Mouse (Mus musculus): ENCODE measurements at regions not wholly inside any gene's neighbourhood (a gene's known extent, or its start where the extent isn't known, plus 50 kb on each side); places are given as distances from the start of the nearest gene placed in this dataset.

DNA sequence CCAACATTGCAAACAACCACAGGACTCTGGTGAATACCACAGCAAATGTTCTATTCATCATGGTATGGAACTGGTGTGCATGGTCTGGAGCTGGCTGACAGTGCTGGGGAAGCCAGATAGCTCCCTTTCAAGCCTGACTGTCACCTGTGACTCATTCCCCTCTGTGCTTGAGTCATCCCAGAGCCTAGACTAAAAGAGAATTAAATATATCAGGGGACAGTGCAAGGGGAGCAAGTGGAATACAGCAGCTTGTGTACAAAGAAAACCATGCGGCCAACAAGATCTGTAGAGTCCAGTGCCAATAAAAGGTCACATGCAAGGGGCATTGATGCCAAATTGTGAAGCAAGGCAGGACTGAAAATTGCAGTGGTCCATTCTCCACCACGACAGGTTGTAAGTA is 117.7 kb downstream of the Pah start:
- no peak for DNase-seq

DNA sequence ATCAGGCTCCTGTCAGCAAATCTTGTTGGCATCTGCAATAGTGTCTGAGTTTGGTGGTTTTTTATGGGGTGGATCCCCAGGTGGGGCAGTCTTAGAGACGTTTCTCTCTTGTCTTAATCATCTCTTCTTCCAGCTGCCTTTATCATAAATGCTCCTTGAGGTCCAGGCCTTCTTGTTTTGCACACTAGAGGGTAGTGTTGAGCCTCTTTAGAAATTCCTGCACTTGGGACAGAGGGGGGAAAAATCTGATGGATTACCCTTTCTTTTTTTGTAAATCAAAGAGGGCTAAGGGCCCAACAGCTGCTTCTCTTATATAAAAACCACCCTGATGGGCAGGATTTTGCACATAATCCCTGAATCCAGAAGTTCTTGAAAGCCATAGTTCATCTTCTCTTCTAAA is 127.5 kb downstream of the Pah start:
- DNase-seq: peak; percentile 15

DNA sequence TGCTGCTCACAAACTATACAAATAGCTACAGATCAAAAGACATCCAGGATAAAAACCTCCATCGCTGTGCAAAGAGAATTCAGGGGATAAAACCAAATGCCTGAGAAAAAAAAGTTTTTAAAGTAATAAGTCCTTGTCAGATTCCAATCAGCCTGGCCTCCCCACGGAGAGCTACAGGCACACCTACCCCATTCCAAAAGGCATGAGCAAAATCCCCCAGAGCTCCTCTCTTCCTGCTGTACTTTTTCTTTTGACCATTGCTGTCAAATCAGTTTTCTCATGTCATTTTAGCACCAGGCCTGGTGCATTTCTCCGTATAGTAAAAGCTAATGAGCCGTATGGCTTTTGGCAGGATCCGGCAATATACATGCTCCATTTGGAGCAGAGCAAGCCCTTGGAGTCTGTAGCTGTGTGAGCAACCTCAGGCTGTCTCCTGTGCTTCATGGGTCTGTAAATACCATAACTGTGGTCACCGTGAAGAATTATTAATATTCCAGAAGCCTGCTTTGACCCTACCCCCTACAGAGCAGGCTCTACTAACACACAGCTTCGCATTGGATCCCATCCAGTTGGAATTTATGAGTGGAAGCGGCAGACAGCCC is 130.6 kb downstream of the Pah start:
- DNase-seq: no peak

DNA sequence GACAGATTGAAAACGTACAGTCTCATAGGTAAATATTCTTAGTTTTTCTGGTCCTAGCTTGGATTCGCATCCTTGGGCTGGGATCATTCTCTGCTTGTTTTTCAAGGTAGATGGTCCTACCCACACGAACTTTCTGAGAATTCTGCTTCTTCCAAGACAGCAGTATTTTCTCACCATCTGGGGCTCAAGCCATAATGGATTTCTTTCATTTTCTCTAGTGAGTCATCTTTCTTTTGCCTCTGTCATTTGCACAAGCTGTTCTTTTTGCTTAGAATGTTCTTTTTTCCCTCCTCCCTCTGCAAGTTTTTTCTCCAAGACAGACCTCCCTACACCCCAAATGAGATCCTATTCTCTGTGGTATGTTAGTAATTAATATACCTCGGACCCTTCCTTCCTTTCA is 132.5 kb downstream of the Pah start:
- DNase-seq: peak; percentile 11

DNA sequence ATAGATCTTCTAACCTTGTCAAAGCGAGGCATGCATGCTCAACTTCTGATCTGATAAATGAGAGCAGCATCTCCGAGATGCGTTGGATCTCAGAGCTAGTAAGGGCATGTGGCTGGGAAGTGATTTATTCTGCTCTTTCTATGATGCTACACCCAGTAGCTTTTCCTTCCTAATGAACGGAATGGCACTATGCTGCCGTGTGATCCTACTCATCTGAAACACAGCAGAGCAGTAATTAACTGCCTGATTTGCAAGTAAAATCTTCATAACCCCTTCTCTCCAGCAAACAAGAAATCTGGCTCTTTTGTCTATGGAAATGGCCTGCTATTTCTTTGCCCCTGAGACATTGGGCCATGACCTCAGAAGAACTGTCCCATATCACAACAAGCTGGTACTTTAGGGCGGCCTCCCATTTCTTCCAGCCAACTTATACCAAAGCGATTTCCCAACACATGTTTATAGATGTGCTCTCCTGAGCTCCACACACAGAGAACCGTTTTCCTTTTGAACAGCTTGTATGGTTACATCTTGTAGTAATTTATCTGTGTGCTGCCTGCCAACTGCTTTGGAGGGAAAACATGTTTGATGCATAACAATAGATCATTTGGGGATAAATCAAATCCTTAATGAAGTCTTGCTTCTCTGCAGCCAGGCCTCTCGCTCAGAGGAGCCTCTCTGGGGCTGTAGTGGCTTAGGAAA is 144.6 kb downstream of the Pah start:
- peak; percentile 11 for DNase-seq

DNA sequence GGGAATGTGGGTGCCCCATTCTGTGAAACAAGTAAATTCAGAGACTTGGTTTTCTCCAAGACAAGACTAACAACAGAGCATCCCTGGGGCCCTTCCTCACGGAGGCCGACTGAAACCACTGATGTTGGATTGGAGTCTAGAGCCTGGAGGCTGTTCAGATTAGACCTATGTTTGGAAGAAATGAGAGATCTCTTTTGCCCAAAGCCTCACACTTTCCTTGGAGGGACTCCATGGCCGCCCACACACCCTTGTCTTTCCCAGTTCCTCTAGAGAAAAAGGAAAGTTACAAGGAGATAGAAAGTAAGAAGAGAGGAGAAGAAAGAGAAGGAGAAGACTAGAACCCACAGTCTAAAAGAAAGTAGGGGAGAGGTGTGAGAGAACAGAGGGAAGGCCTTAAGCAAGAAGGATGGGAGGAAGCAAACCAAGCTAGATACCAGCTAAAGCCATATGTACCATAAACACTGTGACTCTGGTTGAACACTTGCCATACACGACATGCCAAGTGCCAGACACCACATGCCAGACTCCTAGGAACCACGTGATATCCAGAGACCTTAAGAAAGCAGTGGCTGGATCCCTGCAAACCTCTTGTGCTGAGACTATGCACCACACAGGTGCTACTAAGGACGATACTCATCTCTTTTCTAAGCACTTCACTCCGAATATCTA is 145.3 kb downstream of the Pah start:
- DNase-seq: no peak

DNA sequence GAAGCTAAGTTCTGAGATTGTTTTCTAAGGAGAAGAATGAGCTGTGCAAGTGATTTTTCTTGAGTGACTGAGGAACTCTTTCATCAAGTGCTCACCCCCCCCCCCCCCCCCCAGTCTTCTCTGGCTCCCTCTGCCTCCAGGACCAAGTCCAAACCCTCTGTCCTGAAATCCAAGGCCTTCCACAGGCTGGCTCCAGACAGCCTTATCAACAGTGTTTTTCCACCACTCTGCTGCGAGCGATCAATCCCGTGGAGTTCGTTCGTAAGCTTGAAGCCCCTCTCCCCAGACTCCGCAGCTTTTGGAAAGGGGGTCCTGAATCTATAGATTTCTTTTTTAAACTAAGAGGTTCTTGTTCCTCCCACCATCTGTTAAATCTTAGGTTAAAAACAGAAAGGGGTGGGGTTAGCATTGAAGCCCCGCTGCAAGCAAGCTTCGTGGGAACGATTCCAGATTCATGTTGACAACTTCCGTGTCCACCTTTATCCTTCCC is 146.1 kb downstream of the Pah start:
- DNase-seq: no peak

DNA sequence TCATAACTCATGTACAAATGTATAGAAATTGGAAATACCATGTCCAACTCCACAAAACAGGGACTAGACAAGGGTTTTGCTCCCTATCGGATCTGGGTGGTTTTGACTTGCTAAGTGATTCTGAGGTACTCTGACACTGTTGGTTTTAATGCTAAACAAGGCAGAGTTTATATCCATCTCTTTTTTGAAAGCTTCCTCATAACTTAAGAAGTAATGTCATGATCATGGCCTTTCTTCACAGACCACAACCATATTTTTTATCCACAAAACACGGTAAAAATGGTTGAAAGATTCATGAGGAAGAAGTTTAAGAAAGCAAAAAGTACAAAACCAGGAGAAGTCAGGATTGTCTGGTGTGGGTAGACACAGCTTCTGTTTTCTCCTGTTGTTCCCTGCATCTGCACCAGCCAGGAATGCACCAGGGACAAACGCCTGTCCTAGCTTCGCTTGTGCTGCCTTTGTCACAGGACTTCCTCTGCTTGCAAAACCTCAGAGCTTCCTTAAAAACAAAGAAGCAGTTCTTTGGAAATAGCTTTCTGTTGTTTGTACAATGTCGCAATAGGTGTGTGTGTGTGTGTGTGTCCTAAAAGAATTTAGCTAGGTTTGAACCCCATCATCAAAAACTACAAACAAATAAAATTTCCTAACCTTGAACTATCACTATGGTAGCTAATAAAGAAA is 153.3 kb downstream of the Pah start:
- peak; percentile 62 for DNase-seq

DNA sequence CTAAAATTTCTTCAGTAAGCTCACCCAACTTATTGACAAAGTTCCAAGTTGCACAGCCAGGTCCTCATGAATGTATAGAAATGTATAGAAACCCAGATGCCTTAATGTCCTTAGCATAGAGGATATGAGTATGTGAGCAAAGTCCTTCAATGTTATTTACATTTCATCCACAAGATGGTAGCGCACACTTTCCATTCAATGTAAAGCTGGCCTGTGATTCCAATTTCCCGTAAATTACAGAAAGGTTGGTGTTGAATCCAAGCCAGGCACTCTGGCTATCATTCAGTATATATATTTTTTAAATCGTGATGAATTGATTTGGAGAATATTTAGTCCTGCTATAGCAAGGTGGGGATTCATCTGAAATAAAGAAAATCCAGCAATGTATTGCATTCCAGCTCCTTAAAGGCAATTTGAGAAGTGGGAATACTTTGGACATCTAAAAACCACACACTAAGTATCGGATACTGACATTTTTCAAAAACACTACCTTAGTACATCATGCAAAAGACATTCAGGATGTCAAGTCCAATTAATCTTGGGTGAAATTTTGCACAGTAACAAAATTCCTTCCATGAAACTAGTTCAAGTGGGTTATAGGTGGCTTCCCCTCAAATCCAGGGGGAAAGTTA is 154.6 kb downstream of the Pah start:
- no peak for DNase-seq

DNA sequence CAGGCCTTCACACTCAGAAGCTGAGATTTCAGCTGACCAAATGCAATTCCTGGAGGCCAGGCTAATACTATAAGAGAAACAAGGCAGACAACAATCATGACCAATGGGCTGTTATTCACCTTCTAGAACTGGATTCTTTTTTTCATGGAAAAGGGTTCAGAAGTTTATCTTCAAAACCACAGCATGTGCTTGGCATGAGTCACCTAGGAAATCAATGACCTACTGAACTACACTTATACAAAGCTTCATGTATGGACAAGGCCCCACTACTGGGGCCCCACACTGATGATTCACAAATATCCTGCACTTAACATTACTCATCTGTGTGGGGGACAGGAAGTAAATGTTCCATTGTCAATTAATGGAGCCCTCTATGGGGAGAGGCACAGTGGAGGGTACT is 157.4 kb downstream of the Pah start:
- no peak for DNase-seq

DNA sequence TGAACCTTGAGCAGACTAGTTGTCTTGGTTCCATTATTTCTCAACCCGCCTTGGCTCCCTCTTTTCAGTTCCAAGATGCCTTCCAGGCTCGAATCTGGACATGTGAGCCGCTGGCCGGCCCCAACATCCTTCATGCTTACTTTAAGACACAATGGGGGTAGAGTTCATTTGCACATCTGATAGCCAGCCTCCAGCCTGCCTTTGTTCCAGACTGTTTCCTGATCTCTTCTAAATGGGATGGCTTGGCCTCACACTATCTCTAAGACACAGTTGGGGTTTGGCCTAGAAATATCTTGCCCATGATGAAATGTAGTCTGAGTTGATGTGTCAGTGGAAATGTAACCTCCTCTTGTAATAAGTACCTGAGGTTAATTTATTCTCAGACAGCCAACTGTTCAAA is 164.7 kb downstream of the Pah start:
- no peak for DNase-seq

DNA sequence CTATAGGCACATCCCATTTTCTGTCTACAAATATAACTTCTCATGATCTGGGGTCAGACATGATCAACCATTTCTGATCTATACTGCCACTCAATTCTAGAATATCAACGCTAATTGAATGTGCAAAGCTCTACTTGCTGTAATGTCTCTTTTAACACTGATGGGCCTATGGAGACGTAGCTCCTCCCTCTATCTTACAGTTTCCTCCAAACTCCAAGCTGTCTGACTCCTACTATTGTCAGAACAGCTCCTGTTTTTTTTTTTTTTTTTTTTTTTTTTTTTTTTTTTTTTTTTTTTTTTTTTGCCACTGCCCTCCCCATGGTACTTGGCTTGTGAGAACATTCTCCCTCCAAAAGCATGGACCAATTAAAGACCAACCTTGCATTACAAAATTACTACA is 165.2 kb downstream of the Pah start:
- DNase-seq: no peak

DNA sequence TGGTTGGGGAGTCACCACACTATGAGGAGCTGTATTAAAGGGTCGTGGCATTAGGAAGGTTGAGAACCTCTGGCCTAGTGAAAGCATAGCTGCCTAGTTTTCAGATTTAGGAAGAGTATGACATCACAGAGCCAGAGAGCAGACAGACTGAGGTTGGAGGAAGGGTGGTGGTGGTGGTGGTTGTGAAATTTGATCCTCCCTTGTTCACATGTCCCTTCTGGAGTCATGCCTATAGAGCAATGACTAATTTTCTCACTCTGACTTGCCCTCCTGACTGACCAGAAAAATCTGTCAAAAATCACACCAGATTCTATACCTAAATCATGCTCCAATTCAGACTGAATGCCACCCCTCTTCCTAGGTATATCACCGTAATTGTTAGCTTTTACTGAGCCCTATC is 166.2 kb downstream of the Pah start:
- peak; percentile 21 for DNase-seq

DNA sequence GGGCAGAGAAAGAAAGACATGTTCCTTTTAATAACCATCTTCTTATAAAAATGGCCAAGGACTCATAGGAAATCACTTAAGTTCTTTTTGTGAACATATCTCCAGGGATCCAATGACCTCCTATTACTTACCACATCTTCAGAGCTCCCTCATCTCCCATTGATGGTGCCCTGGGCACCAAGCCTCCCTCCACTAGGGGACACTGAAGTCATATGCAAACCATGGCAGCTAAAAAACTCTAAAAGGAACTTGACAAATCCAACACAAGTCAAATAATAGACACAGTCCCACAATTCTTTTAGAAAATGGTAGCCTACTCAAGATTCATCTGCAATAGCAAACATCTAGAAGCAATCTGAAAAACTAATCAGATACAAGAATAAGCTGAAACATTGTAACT is 167.2 kb upstream of the Igf1 start:
- no peak for DNase-seq

DNA sequence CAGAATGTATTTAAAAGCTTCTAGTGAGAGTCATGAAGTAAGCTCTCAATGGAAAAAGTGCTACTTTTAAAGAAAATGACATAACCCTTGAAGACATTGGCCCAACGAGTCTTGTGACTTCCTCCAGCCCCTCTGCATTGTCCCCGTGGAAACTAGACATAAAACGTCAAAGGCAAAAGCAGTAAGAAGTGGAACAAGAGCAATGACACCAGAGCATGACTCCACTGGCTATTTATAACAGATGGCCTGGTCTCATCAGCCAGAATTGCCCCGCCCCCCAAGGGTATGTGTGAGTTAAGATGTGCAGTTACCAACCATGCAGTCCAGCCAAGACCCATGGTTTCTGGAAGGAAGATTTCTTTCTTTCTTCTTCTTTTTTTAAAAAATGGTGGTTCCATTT is 161.6 kb upstream of the Igf1 start:
- peak; percentile 78 for DNase-seq

DNA sequence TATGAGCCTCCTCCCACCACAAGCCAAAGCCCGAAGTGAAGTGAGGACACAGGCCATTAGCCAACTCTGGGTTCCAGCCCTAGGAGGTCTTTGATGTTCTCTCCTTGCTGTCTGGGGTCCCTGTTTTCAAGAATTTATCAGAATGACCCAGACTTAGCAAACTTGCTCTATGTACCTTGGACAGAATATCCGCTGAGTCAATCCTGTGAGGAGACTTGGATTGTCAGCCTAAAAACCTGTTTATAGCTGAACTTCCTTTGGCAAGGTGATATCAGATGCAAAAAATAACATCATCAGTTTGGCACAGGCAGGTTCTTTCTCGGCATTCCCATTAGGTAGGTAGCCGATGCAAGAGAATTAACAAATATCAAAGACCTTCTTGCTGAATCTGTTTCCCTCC is 146.9 kb upstream of the Igf1 start:
- no peak for DNase-seq

DNA sequence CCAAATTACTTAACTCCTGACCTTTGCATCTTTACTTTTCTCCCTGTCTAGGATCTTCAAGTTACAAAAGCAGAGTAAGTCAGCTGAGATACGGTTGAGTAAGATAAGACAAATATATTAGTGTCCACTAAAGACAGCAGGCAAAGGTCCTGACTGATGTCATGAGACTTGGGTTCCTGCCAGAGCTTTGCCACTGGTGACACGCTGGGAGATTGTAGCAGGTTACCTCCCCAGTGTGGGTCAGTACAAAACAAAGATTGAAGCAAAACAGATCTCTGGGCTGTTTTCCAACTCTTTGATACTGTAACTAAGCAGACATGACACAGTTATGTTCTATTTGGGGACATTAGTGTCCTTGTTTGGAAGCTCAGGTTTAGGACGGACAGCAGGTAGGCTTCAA is 146.3 kb upstream of the Igf1 start:
- DNase-seq: peak; percentile 8

DNA sequence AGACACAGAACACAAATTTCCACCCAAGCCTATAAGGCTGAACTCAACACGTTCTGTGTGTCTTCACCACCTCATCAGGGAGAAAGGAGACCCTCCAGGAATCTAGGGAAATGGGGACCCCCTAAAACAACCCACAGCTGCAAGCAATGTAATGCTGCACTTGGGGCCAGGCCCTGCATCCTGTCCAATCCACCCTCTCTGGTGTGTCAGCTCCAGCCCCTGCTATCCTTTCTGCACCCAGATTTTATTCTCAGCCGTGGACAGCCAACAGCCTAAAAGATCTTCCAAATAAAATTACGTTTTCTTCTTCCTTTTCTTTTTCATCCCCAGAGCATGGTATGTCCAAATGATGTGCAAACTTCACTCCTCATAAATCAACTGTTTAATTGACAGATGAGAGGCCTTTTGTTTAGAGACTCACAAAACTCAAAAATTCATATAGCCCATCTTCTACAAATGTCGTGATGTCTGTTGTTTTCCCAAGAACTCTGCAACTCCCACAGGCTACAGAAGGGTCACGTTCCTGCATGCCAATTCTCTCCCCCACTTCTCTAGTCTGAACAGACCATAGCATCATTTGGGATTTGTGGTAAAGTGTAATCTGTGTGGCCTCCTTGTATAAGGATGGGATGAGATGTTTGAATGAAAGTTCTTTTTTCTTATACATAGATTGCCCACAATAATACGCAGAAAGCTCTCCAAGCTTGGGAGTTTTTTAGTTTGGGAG is 142.0 kb upstream of the Igf1 start:
- DNase-seq: peak; percentile 4

DNA sequence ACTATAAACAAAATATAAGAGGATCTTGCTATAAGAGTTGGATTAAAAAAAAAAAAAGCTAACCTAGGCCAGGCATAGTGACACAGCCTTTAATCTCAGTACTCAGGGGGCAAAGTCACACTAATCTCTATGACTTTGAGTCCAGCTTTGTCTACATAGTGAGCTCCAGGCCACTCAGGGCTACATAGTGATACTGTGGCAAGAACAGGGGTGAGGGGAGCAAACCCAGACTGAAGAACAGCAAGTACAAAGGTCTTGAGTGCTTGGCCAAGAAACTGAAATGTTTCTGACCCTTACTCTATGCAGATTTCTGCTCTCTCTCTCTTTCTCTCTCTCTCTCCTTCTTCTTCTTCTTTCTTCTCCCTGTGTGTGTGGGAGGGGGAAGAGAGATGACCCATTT is 140.9 kb upstream of the Igf1 start:
- no peak for DNase-seq

DNA sequence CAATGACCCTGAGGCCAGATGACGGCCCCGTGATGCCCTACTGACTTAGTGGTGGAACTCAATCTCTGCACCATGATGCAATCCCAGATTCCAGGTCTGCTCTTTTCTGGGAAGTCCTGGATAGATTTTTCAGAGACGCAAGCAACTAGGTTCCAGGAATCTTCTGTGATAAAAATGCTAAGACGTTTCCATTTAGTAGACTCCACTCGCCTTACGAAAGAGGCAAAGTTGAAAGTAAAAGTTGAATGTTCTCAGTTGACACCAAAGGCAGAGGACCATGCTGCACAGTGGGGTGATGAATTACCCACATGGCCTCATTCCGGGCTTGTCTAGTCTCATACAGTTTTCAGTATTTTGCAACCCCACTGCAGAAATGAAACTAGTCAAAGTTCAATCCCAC is 139.6 kb upstream of the Igf1 start:
- no peak for DNase-seq

DNA sequence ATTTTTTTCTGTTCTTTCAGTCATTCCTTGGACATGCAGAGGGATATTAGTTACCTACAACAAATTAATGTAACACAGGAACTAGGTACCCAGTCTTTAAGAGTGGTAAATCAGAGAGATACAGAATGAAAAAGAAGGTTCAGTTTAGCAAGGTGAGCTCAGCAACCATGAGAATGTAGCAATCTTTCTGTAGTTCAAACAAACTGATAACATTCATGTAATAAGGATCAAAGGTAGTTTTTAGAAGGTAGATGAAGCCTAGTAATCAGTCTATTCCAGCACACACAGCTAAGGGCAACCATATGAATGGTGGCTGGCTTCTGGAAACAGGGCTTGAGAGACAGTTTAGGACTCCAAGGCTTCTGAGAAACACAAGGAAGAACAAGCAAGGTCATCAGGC is 138.1 kb upstream of the Igf1 start:
- no peak for DNase-seq

DNA sequence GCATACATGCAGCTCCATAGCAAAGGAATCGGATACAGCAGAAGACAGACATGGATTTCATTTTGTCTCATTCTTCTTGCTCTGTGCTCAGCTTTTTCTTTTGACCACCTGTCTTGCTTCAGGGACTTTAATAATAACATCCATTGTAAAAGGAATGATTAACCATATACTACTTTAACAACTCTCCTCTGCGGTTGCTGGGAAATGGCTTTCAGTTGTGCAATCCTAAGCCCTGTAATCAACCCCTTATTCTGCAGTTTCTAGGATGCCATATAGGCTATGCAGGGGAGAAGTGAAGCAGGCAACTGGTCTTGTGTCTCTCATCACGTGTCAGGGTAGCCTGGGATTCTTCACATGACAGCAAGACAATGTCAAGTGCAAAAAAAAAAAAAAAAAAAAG is 135.8 kb upstream of the Igf1 start:
- DNase-seq: no peak

DNA sequence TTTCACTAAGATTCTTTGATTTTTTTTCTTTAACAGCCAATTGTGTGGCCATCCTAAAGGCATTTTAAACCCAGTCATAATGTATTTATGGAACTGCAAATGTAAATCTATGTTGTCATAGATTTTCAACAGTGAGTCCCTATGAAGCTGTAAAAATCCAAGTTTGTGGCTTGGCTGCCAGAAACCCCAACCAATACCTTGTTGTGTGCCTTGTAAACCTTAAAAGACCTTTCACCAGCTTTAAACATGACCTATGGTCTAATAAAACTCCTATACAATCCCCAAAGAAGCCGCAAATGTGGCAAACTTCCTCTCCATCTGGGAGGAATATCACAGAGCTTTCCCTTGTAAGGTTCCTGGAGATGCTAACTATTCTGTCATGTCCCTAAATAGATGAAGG is 125.4 kb upstream of the Igf1 start:
- no peak for DNase-seq
